Comparison of ENCODE assay signal across 1 mouse cellular context in the genomic region with DNA sequence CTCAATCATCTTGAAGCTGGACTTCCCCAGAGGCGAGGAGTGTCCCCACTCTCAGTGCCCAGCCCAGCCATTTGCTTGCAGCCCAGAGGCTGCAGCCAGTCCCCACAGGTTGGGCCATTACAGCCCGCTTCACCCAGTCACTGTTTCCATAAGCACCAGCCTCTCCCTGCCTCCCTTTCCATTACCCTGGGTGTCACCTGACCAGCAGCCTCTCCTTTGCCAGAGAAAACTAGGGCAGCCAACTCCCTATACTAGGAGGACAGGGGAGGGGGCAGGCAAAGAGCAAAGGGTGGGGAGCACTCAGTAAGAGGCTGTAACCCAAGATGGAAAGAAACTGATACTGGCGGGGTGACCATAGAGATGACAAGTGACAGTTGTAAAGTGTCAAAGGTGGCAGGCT.
TF ChIP-seq lines count a peak whose summit lies in the region.

No protein-coding gene starts in this region.

TF ChIP-seq in myocyte, 11 proteins besides CTCF, POLR2A, EP300 and RAD21 (continued from another document):
- no peak for TF ChIP-seq CEBPB (IDR thresholded peaks at IDR 0.05; ENCODE audit: insufficient read depth, poor library complexity, severe bottlenecking)
- TF ChIP-seq E2F4 (IDR thresholded peaks at IDR 0.05; ENCODE audit: insufficient read depth): no peak
- no peak for TF ChIP-seq POLR2AphosphoS2 (IDR thresholded peaks at IDR 0.05; ENCODE audit: insufficient read length, low read depth)
- no peak for TF ChIP-seq REST (IDR thresholded peaks at IDR 0.05; ENCODE audit: insufficient read depth, insufficient read length)
- no peak for TF ChIP-seq MYOD1 (IDR thresholded peaks at IDR 0.05; ENCODE audit: control insufficient read depth in 1 of 3, insufficient read length in 2 of 3, low read depth in 2 of 3)
- TF ChIP-seq TCF3 (IDR thresholded peaks at IDR 0.05; ENCODE audit: insufficient read length, low read depth): no peak
- TF ChIP-seq USF1 (IDR thresholded peaks at IDR 0.05; ENCODE audit: low read depth): no peak
- TF ChIP-seq SRF (IDR thresholded peaks at IDR 0.05; ENCODE audit: control insufficient read depth, insufficient read length, low read depth): no peak
- TF ChIP-seq TCF12 (IDR thresholded peaks at IDR 0.05; ENCODE audit: insufficient read depth, poor library complexity, severe bottlenecking): no peak
